Mouse (Mus musculus) adrenal gland, adult 2 months (tissue): Measurements from ENCODE around the gene Zfpm1. TPM values are rescaled to one million over a fixed set of nuclear protein-coding genes. Genes with fewer than 3 reads are reported as not detected.

Experiments used
- DNase-seq: peaks from one replicate; pipeline ENCODE4 v3.0.0; 2021
- long read RNA-seq: library from polyadenylated mRNA; stranded (forward); transcript quantifications from one replicate; pipeline ENCODE4 v2.0.0, GENCODE M21; 2021
- polyA plus RNA-seq: library from polyadenylated mRNA; depleted of rRNA; stranded (reverse); fragments of >200 nt; gene quantifications from 2 replicates; pipeline ENCODE4 v1.2.3, GENCODE M21; 2012; rRNA removed
- total RNA-seq, 2 experiments: library from RNA; stranded (reverse); gene quantifications; 2 replicates each; pipeline ENCODE4 v1.2.3; 2021

The Zfpm1 gene
- total RNA-seq (10 to 100 TPM; 16.0 to 24.2 TPM), polyA plus RNA-seq (37.4 and 60.4 TPM in 2 replicates)
- long read RNA-seq, partial matches to known transcripts, result 3 of 16 reads
- long read RNA-seq, other reads (novel, unspliced or antisense), result 9 of 16 reads

DNA sequence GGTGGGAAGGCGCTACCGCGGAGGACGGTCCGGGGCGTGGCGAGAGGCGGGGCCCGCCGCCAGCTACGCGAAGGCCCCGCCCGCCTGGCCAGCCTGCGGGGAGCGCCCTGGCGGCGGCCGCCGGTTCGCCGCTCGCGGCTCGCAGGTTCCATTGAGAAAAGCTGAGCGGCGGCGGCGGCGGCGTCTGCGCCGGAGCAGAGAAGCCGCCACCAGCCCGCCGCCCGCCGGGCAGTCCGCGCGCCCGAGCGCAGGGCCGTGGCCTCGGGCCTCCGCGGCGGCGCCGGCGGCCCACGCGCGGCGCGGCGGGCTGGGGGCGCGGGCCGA is at the start of gene Zfpm1:
TSS of gene Zfpm1 (plus strand) at position 107 of the 324 bp plus-strand sequence.
- no peak for DNase-seq

DNA sequence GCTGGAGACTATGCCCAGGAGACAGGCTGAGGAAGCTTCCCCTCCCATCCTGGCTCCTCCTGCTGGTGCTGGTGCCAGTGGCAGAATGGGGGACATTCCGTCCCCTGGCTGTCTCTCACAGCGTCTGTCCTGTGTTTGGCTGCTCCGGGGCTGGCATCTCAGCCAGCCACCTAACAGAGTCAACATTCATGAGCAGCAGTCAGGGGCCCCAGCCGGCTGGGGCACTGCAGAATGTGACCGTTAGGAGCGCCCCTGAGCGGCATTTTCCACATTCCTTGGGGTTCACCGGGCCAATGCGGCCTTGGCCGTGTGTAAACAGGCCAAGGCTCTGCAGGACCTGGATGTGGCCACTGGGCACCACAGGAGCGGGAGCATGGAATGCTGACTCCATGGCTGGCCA is 47.9 kb upstream of the Zfpm1 start:
- DNase-seq, result peak; percentile 75

DNA sequence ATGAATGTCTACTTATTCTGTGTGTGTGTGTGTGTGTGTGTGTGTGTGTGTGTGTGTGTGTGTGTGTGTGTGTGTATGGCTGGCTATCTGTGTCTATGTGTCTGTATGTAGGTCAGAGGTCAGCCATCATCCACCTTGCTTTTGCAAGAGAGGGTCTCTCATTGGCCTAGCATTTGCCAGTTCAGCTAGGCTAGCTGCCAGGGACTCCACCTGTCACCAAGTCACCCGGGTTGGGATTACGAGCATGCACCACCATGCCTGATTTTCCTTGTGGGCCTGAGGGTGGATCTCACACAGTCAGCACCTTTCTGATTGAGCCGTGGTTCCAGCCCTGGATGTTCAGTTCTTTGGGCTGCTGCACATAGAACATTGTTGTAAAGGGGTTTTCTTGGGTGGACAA is 45.4 kb upstream of the Zfpm1 start:
- no peak for DNase-seq

DNA sequence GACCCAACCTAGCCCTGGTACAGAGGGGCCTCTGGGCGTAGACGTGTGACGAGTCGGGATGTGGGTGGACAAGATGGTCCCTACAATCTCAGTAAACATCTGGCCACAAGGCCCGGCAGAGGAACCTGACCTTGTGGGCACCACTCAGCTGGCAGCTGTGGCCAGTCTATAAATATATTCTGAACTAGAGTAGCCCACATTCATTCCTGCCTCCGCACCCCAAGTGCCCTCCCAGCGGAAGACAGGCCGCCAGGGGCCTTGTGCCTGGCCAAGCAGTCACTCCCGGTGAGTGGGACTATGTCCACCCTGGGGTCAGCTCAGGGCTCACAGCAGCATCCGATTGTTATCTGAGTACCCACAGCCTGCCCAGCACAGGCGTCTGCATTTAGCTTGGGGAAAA is 43.7 kb upstream of the Zfpm1 start:
- DNase-seq, result no peak

DNA sequence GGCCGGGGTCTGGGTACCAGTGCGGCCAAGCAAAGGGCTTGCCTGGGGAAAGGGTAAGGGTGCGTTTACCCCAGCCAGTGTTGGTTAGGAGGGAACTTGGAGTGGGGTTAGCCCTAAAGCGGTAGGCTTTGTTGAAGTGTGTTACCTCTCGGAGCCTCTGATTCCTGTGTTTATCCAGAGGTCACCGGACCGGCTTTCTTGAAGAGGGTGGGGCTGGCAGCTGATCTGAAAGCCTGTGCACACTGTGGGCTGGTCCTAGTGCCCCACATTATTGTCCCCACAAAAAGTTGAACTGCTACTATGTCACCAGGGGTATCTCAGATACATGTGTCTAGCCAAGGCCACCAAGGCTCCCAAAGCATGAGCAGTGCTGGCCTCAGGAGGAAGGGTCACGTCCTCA is 43.2 kb upstream of the Zfpm1 start:
- no peak for DNase-seq

DNA sequence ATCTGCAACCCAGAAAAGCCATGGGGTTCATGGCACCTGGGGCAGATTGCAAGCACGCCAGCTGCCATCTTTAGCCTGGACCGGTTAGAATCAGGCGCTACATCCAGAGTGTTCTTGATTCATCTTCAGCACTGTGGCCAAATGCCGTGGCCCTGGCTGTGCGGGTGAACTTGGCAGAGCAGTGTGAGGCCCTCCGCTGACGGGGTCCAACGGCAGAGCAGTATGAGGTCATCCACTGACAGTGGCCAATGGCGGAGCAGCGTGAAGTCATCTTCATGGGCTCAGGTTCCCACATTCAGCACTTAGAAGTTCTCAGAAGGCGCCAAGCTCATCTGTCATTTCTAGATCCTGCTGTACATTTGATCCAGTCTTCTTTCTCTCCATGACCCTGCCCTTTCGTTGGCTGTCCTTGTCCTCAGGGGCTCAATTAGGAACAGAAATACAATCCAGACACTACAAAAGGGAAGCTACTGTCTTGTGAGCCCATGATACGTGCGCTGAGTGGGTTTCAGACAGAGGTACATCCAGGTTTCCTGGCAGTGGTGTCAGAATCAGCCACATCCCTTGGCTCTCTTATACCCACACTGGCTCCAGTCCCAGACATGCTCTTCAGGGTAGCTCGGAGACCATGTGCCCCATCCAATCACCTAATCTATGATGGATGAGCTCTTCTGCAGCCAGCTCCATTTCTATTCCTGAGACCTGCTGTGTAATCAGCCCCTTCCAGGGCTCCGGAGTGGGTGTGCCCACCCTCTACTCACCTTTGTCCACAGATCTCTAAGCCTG is 41.5 kb upstream of the Zfpm1 start:
- DNase-seq, result no peak

DNA sequence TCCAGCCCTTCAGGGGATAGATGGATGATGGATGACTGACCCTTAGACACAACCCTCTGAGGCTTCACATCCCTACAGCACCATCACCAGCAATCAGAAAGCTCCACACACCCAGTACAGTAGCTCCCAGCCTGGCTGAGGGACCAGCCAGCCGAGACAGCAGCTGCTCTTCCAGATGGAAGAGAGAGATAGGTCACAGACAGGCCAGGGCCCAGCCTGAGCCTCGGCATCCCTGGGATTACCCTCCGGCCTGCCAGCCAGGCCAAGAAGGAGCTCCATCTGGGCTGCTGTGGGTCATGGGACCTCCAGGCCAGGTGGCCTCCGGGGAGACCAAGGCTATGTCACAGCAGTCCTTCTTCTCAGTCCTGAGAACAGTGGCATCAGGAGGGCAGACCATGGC is 38.6 kb upstream of the Zfpm1 start:
- DNase-seq, result no peak

DNA sequence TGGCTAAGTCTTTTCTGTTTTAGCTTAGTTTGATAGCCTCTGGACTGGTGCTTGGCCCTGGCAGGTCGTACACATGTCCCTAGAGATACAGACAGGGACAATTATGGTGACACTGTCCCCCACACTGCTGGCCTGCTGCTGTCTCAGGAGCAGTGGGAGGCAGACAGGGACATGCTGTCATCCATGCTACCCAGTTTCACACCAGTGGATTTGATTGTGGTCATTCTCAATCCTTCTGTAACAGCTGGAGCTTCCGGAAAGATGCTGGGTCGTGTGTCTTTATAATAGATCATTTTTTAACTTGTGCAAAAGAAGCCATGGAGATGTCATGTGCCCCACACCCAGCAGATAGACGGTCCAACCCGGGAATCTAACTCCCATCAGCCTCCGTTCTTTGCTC is 36.8 kb upstream of the Zfpm1 start:
- DNase-seq, result no peak

DNA sequence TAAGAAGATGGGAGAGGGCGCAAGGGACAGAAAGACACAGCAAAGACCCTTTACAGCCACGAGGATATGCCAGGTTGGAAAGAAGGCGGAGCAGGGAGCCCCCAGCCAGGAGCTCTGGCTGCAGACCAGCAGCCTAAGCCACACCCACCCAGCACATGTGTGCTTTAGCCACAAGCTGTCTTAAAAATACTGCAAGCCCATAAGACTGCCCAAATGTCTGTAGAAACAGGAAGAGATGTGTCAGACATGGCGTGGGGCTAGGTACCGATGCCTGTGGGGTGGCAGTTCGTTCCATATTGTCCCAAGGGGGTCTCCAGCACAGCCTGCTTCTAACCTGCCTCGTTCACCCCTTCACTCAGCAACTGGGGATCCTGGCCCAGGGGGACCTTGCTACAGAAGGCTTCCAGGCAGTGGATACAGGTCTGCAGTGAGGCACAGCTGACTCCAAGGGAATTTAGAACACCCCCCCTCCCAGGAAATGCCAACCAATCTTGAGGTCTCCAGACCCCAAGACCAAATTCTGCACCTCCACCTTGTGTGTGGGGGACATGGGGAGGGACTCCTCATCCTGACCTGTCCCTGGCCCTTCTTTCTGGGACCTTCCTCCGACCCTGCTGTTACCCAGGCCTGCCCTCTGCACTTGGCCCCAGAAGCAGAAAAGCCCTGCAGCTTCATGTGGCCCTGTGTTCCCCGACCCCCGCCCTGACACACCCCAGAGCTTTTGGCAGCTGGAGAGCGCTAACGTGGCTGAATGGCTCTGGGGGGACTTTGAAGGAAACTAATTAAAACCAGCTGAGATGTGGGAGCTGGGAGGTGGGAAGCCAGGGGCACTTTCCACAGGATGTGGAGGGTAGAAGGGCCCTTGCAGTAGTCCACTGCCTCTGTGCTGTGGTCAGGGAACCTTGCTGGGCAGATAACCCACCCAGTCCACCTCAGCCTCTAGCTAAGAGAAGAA is 35.4 kb upstream of the Zfpm1 start:
- DNase-seq, result no peak

DNA sequence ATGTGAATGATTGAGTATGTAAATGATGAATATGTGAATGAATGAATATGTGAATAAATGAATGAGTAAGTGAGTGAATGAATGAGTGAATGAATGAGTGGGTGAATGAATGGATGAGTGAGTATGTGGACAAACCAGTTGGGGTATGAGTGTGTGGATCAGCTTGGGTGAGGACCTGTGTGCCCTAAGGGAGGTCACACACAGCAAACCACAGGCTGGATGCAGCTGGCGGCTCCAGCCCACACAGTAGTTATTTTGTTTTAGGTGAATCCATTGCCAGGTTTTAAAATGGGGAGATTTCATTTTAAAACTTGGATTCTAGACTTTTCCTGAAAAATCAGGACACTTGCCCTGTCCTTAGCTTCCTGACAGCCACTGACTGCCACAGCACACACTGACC is 30.2 kb upstream of the Zfpm1 start:
- no peak for DNase-seq

DNA sequence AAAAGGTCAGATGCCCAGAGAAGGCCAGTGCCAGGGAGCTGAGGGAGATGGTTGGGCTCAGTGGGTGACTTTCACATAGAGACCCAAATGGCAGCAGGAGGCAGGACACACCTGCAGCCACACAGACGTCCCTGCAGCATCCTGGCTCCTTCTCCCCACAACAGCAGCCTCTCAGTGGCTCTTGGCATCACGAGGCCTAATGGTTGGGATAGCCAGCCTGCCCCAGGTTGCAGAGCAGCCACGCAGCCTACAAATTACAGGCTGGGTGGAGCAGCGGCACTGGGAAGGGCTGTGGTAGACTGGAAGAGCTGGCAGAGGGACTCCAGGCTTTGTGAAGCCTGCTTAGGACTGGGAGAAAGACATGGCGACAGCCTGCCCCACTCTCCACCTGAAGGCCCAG is 29.6 kb upstream of the Zfpm1 start:
- no peak for DNase-seq

DNA sequence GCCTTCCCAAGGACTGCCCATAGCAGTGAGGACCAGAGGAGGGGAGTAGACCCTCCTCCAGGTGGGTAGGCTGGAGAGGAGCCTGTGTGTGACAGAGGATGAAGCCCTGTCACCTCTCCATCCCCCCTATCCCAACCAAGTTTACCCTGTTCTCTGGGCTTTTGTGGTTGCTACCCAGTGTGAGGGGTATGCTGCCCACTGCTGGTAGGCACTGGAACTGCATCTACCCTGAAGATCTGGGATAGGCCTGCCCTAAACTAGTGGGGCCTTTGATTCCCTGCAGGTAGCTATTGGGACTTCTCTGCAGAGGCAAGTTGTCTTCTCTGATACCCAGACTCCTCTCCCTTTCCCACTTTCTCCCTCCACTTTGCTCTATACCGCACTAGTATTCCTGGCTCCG is 22.6 kb upstream of the Zfpm1 start:
- DNase-seq, result peak; percentile 71

DNA sequence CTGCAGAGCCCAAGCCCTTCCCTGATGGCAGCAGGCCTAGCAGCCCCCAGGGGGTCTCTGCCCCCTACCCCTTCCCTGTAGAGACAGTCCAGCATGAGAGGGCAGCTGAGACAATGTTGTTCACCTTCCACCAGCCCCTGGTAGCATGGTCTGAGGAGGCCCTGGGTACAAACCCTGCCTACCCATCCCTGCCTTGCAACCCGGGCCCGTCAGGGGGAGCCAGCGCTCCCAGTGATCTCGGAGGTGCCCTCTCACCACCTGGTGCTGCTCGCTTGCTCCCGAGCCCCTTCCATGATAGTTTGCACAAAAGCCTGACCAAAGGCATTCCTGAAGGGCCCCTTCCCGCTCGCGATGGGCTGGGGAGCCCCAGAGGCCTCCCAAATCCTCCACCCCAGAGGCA is 21.2 kb upstream of the Zfpm1 start:
- DNase-seq, result no peak

DNA sequence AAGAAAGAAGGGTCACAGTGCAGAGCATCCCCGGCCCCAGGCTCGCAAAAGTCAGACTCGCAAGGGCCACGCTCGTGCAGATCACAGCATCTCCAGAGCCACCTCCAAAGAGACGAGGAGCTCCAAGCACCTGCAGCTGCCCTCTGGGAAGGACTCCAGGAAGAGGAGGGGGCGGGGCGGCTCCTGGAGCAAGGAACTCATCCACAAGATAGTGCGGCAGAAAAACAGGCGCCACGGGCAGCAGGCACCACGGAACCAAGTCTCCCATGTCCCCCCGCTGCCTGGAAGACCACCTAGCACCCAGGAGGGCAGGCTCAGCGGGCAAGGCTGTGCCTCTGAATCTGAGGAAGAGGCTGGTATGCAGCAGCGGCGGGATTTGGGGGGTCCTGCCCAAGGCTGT is 19.1 kb upstream of the Zfpm1 start:
- DNase-seq, result no peak

DNA sequence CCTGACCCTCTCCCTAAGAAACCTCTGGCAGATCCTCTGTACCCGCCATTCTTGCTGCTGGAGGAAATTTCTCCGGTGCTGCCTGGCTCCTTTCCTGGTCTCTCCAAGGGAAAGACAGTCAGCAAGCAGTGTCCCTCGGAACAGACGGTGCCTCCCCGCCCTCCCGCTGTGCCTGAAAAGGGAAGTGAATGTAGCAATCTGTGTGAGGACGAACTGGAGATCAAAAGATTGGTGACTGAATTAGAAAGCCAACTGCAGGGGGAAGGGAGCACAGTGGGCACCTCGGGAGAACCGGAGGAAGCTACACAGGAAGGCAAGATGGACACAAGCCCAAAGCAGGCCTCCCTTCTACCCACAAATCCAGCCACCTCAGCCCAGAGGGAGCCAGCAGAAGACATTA is 17.7 kb upstream of the Zfpm1 start:
- DNase-seq, result no peak

DNA sequence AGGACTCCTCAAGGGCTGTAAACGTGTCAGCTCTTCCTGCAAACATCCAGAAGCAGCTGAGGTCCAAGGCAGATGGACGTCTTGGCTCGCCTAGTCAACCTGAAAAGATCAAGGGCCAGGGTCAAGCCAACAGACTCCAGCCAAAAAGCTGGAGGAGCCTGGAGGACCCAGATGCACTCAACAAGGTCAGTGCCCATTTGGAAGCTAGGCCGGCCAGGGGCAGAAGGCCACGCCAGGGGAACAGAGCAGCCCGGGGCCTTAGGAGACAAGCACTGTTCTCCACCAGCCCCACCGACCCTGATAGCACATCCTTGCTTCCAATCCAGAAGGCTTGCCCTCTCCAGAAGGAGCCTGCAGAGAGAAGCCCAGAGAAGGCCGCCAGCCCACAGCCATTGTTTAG is 16.4 kb upstream of the Zfpm1 start:
- DNase-seq, result no peak

DNA sequence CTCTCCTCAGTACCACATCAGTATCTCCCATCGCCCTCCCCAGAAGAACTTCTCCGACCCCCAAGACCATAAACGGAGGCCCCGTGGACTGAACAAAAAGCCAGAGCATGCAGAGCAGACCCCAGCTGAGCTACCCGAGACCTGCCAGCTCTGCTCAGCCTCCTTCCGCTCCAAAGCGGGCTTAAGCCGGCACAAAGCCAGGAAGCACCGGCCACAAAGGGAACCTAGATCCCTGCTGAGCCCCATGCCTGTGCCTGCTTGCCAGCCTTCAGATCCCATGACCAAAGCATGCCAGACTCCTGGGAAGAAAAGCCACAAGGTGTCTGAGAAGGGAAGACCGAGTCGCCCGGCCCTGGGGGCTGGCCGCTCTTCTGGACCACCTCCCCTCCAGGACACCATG is 15.1 kb upstream of the Zfpm1 start:
- DNase-seq, result no peak

DNA sequence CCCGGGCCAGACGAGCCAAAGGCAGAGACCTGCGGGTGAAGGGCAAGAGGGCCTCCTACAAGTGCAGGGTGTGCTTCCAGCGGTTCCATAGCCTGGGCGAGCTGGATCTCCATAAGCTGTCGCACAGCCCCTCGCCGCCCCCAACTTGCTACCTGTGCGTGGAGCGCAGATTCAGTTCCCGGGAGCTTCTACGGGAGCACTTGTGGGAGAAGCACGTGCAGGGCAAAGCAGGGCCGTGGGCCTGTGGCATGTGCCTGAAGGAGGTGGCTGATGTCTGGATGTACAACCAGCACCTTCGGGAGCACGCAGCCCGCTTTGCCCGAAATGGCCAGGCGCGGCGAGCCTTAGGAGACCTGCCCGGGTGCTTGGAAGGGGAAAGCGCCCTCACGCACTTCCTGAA is 13.1 kb upstream of the Zfpm1 start:
- DNase-seq, result no peak

DNA sequence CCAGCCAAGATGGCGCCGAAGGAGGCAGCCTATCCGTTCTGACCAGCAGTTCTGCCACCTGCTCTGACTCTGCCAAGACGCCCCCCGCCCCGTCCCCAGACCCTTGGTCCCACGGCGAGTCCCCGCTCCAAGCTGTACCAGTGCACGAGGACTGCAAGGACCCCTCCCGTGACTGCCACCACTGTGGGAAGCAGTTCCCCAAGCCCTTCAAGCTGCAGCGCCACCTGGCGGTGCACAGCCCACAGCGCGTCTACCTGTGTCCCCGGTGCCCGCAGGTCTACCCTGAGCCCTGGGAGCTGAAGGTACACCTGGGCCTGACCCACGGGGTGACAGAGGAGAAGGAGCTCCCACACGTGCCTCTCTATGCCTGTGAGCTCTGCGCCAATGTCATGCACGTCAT is 12.5 kb upstream of the Zfpm1 start:
- DNase-seq, result peak; percentile 73

DNA sequence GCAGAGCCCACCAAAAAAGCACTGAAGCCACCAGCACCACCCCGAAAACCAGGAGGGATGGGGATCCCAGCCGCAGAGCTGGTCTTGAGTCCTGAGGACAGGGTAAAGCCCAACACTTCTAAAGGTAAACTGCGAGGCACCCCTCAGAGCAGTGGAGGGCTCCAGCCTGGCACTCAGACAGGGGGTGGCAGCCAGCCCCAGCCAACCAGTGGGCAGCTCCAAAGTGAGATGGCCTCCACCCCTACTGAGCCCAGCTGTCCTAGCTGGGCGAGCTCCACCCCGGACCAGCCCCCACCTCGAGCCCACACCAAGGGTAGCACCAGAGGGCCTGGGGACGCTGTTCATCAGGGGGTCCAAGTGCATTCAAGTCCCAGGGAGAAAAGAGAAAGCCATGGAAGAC is 11.4 kb upstream of the Zfpm1 start:
- DNase-seq, result no peak

DNA sequence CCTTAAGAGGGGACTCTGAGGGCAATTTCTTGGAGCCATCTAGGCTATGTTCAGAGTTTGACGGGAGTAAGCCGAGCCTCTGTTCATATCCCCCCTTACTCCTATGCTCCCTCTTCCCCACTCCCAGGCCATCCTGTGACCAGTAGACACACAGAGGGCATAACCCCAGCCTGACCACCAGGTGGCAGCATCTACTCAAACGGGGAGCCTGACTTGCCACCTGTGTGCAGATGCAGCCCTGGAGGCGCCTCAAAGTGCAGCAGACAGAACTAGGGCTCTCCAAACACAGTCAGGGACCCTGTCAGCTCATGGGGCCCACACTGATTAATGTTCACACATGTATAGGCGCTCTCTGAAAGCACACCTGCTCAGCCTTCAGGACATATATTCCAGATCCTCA is 8.8 kb upstream of the Zfpm1 start:
- DNase-seq, result peak; percentile 84

DNA sequence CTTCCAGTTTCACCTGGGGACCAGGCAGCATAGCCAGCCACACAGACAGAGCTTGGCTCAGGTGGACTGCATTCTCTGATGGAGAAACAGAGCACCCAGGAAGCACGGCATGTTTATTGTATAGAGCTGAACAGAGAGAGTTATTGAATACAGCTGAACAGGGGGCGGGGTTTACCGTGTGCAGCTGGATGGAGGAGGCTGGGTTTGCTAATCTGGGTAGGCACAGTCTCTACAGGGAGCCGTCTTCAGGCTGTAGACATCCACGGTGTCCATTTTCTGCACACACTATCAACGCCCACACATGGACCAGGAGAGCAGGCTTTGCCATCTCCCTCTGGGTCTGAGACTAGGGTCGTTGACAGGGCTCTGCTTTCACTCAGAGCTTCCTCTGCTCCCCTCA is 8.1 kb upstream of the Zfpm1 start:
- no peak for DNase-seq

DNA sequence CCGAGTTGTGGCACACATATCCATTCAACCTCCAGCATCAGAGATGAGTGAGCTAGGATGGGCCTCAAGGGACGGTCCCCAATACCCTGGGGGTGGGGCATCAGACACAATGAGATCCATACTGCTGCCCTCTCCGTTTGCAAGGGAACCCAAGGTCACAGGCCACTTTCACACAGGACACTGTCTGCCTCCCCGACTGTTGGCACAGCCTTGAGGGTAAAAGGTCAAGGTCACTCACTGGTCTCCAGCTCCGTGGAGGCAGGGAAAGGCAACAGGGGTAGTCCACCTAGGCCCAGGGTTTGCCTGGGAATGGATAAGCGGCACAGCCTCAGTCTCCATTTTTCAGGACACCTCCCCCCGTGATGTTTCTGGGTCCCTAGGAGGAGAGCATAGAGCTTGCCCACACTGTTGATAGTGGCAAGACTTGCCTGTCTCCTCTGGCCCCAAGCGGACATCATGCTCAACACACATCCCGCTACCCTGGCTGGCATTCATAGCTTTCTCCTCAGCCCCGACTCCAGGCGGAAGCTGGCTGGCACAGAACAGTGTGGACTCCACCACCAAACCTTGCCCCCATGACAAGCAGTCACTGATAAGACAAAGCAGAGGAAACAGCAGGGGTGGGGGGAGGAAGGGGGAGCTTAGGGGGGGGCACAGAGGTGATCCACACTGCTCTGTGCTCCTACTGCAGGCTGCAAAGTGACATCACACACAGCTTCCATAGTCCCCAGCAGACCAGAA is 7.1 kb upstream of the Zfpm1 start:
- DNase-seq, result peak; percentile 45
